Mouse (Mus musculus): ENCODE results near the gene Echdc3. TPM values are rescaled to one million over a fixed set of nuclear protein-coding genes. Genes with fewer than 3 reads are reported as not detected.
A peak's percentile ranks its signal among the peaks of the same experiment; 100 is the strongest.

Echdc3 gene
- polyA plus RNA-seq, 1 experiment from 2014 or later, result 2.3 TPM

DNA sequence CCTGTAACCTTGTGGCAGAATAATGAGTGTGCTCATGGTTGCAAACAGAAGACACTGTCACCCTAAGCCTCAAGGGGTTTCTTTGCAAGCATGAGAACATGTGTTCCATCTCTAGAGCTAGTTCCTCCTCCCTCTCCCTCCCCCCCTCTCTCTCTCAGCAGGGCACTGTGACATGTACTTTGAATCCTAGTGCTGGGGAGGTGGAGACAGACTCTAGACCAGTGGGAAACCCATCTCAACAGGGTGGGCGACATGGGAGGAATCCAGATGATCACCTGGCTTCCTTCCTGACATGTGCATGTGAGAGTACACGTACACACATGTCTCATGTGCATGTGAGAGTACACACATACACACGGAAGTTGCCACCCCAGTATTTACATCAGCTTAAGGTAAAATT, 3.1 kb downstream of the Echdc3 start:
- H3K9me3 ChIP-seq, result no peaks in the 10 kb centered on the region
- no peak for DNase-seq (ENCODE audit: extremely low spot score, low spot score)
- 0 out of 2 replicates have a peak, but pooled peaks cover 3% of the 10 kb centered on the region for H3K27me3 ChIP-seq (ENCODE audit: poor library complexity, severe bottlenecking)
- peaks cover 31% of the 10 kb centered on the region for H3K4me1 ChIP-seq
- H3K36me3 ChIP-seq (replicated peaks), result no peaks in the 10 kb centered on the region
- WGBS, result 83% methylated on average over 3 of the region's 3 CpGs
- no peak overlapping the region for H3K4me3 ChIP-seq
- no peak overlapping the region for H3K27ac ChIP-seq

DNA sequence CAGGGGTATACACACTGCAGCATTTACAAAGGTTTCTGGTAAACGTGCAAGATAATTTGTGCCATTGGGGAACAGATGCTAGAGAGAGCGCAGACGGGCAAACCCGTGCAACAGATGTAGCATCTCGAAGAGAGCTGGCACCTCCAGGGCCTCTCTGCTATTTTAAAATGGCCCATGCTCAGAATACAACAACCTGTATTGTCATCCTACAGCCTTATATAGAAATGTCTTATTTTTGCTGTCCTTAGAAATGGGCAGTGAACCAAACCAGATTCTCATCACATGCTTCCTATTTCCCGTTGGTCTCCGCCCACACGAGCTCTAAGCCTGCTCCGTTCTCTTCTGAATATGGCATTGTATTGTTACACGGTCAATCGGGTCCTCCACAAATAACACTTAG, 3.7 kb downstream of the Echdc3 start:
- no peak overlapping the region for H3K4me3 ChIP-seq
- DNase-seq (ENCODE audit: extremely low spot score, low spot score), result no peak
- H3K9me3 ChIP-seq, result no peaks in the 10 kb centered on the region
- peaks cover 31% of the 10 kb centered on the region for H3K4me1 ChIP-seq
- H3K27me3 ChIP-seq (ENCODE audit: poor library complexity, severe bottlenecking), result 0 out of 2 replicates have a peak, but pooled peaks cover 3% of the 10 kb centered on the region
- no peak overlapping the region for H3K27ac ChIP-seq
- WGBS, result 90% methylated on average over 11 of the region's 11 CpGs
- no peaks in the 10 kb centered on the region for H3K36me3 ChIP-seq (replicated peaks)

DNA sequence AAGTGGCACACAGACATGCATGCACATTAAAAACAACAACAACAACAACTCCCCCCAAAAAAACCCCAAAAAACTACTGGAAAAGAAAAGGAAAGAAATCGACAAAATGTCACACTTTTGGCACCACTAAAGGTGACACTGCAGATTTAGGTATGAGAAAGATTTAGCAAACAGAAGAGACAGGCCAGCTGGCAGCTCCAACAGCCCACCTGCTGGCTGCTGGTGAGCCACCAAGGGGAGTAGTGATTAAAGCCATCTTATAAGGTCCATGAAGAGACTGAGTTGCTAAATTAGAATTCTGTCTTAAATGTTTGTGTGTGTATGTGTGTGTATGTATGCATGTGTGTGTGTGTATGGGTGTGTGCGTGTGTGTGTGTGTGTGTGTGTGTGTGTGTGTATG, 5.1 kb downstream of the Echdc3 start:
- Histone ChIP-seq H3K27ac (no peak overlapping the region), H3K4me3 (no peak overlapping the region), H3K27me3 (ENCODE audit: poor library complexity, severe bottlenecking) (0 out of 2 replicates have a peak, but pooled peaks cover 3% of the 10 kb centered on the region), H3K4me1 (peaks cover 19% of the 10 kb centered on the region), H3K36me3 (replicated peaks) (no peaks in the 10 kb centered on the region), H3K9me3 (no peaks in the 10 kb centered on the region)
- no peak for DNase-seq (ENCODE audit: extremely low spot score, low spot score)
- 89% methylated on average over 2 of the region's 2 CpGs for WGBS

DNA sequence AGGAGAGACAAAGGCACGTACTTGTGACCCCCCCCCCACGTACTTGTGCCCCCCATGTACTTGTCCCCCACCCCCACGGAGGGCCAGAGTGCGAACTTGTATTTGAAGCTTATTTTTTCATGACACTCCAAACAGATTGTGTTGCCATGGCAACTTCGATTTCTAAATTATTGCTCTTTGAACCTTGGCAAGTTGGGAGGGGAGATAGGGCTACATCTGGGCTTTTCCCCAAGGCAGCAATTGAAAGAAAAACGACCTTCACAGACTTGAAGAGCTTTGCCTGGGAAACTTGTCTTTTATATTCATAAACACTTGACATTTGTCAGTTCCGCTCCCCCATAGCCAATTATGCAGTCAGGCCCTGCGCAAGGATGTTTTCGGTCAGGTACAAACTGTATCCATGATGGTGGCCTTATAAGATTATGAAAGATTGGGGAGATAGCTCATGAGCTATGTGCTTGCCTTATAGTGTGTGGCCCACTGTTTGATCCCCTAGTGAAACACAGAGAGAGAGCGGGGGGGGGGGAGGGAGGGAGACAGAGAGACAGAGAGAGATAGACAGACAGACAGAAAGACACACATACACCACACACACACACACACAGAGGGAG, 16.4 kb downstream of the Echdc3 start:
- H3K9me3 ChIP-seq, result no peaks in the 10 kb centered on the region
- no peak for DNase-seq (ENCODE audit: extremely low spot score, low spot score)
- no peaks in the 10 kb centered on the region for H3K36me3 ChIP-seq (replicated peaks)
- peaks cover 26% of the 10 kb centered on the region for H3K4me1 ChIP-seq
- no peak overlapping the region for H3K27ac ChIP-seq
- 68% methylated on average over 10 of the region's 10 CpGs for WGBS
- no peaks in the 10 kb centered on the region for H3K27me3 ChIP-seq (ENCODE audit: poor library complexity, severe bottlenecking)
- H3K4me3 ChIP-seq, result no peak overlapping the region

DNA sequence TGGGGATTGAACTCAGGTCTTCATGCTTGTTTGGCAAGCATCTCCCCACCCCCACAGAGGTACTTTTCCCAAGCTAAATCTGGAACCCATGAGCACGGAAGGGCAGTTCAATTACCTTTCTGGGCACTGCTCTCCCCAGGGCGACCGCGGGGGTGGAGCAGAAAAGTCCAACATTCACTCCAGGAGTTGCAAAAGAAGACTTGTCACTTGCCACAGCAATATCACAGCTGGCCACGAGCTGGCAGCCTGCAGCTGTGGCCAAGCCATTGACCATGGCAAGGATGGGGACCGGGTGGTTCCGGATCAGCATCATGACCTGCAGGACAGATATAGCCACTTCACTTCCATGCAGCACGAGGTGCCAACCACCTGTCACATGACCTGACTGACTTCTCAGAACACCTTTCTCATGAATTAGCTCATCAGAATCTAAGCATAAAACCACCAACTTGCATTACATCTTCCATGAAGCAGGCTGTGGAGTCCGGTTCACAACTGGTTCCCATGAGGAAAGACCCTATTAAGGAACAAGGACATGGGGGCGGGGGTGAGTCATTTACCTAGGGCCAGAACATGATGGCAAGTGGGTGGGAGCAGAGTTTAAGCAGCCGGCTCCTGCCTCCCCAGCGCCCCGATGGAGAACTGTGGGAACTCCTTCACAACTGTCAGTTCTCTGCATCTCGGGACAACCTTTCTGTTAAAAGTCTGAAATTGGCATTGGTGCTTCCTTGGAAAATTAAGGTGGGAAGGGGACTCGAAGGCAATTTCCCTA, 17.2 kb downstream of the Echdc3 start:
- Histone ChIP-seq H3K4me3 (no peak overlapping the region), H3K27ac (no peak overlapping the region), H3K9me3 (no peaks in the 10 kb centered on the region), H3K4me1 (peaks cover 26% of the 10 kb centered on the region), H3K27me3 (ENCODE audit: poor library complexity, severe bottlenecking) (no peaks in the 10 kb centered on the region), H3K36me3 (replicated peaks) (no peaks in the 10 kb centered on the region)
- 78% methylated on average over 15 of the region's 15 CpGs for WGBS
- no peak for DNase-seq (ENCODE audit: extremely low spot score, low spot score)

DNA sequence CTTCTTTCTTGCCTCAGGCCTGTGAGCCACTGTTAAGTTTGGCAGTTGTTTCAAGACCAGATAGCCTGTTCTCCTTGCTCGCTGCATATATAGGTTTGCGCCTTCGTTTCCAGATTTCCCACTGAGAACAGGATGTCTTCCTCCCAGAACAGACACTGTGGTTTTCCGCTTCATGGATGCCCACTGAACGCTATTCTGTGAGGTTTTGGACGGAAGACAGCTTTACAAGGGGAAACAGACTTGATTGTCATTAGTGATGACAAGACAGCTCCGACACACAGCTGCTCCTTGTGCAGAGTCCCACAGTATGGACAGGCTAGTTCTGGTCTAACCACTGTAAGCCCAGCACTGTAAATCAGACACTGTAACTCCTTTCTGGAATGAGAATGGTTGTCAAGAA, 18.3 kb downstream of the Echdc3 start:
- peaks cover 26% of the 10 kb centered on the region for H3K4me1 ChIP-seq
- H3K27ac ChIP-seq, result no peak overlapping the region
- no peaks in the 10 kb centered on the region for H3K27me3 ChIP-seq (ENCODE audit: poor library complexity, severe bottlenecking)
- no peaks in the 10 kb centered on the region for H3K9me3 ChIP-seq
- DNase-seq (ENCODE audit: extremely low spot score, low spot score), result no peak
- no peaks in the 10 kb centered on the region for H3K36me3 ChIP-seq (replicated peaks)
- WGBS, result 88% methylated on average over 7 of the region's 7 CpGs
- H3K4me3 ChIP-seq, result no peak overlapping the region

DNA sequence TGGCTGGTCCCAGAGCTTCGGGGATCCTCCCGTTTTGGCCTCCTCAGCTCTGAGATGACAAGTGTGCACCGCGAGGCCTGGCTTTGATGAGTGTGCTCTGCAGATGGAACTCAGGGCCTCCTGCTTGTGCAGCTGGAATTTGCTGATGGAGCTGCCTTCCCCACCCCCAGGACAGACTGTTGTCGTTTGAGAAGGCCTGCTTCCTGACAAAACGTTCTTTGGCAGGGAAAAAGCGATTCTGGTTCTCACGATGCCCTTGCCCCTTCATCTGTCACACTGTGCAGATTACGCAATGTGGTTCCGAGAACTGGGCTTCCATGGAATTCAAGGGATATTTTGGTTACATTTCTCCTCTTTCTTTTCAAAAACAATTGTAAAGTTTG, 19.3 kb downstream of the Echdc3 start:
- Histone ChIP-seq H3K4me3 (no peak overlapping the region), H3K36me3 (replicated peaks) (no peaks in the 10 kb centered on the region), H3K4me1 (peaks cover 26% of the 10 kb centered on the region), H3K27me3 (ENCODE audit: poor library complexity, severe bottlenecking) (no peaks in the 10 kb centered on the region), H3K9me3 (no peaks in the 10 kb centered on the region), H3K27ac (no peak overlapping the region)
- no peak for DNase-seq (ENCODE audit: extremely low spot score, low spot score)
- 82% methylated on average over 10 of the region's 10 CpGs for WGBS

DNA sequence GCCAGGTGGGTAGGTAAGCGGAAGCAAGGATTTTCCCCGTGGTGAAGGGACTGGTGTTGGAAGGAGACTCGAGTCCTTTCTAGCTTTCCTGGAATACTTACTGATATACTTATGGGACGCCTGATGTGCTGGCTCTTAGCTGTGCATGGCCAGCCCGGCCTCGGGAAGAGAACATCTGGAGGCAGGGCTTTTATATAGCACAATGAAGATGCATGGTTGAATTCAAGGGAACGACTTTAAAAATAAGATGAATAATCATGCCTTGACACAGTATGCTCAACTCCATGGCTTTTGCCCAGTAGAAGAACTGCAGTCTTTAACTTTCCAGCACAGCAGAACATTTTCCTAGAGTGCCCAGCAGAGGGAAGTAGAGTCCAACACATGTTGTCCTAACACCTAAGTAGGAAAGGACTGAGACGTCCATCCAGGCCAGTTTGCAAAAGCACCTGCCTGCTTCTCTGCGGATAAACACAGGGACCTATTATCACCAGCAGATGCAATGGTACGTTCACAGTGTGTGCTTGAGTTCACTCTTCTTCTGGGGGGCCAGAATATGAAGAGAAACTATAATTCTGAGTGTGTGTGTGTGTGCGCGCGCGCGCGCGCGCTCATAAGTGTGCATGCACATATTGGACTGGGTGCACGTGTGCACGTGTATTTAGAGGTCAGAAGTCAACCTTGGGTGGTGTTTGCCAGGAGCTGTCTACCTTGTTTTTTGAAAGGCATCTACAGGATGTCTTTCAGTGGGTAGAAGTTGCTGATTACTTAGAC, 19.8 kb downstream of the Echdc3 start:
- H3K36me3 ChIP-seq (replicated peaks), result no peaks in the 10 kb centered on the region
- H3K9me3 ChIP-seq, result no peaks in the 10 kb centered on the region
- H3K27ac ChIP-seq, result no peak overlapping the region
- H3K27me3 ChIP-seq (ENCODE audit: poor library complexity, severe bottlenecking), result no peaks in the 10 kb centered on the region
- no peak overlapping the region for H3K4me3 ChIP-seq
- DNase-seq (ENCODE audit: extremely low spot score, low spot score), result peak; percentile 44
- 79% methylated on average over 20 of the region's 20 CpGs for WGBS
- H3K4me1 ChIP-seq, result peaks cover 26% of the 10 kb centered on the region

DNA sequence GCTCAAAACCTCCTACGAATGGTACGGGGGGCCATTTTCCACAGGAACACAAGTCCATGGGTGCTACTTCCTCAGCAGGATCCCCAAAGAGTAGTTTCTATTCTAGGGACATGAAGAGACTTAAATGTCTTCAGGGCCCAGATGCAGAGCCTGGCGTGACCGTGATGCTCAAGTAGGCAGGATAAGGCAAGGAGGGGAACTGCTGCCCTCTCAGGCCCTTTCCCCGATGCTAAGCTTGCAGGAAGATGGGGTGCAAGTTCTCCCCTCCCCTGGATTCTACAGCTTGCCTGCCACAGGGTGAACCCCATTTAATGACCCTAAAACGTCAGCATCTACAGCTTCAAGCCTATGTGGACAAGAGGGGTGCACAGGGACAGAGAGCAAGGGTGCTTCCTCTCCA, 22.8 kb downstream of the Echdc3 start:
- Histone ChIP-seq H3K4me3 (no peak overlapping the region), H3K27ac (no peak overlapping the region), H3K9me3 (no peaks in the 10 kb centered on the region), H3K27me3 (ENCODE audit: poor library complexity, severe bottlenecking) (no peaks in the 10 kb centered on the region), H3K36me3 (replicated peaks) (no peaks in the 10 kb centered on the region), H3K4me1 (peaks cover 6% of the 10 kb centered on the region)
- no peak for DNase-seq (ENCODE audit: extremely low spot score, low spot score)
- whole genome bisulfite sequencing, result 94% methylated on average over 6 of the region's 6 CpGs

DNA sequence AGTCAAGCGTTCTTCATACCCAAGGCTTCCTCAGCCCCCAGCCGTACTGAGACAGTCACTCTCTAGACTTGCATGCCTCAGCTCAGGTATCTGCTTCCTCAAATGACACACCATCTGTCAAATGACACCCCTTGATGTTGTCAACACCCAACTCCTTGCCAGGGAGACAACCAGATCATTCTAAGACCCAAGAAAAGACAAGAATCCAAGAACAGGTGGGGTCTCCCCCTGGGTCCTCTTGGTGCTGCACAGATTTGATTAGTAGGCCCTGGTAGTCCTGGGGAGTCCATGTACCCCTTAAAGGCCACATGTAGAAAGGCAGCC, 23.2 kb downstream of the Echdc3 start:
- H3K4me3 ChIP-seq, result no peak overlapping the region
- WGBS, result 88% methylated on average over 2 of the region's 2 CpGs
- H3K36me3 ChIP-seq (replicated peaks), result no peaks in the 10 kb centered on the region
- H3K9me3 ChIP-seq, result peaks cover 1% of the 10 kb centered on the region; the same call in 1 of the 2 replicates
- no peak overlapping the region for H3K27ac ChIP-seq
- H3K4me1 ChIP-seq, result peaks cover 6% of the 10 kb centered on the region; the same call in 1 of the 2 replicates
- no peaks in the 10 kb centered on the region for H3K27me3 ChIP-seq (ENCODE audit: poor library complexity, severe bottlenecking)
- no peak for DNase-seq (ENCODE audit: extremely low spot score, low spot score)

DNA sequence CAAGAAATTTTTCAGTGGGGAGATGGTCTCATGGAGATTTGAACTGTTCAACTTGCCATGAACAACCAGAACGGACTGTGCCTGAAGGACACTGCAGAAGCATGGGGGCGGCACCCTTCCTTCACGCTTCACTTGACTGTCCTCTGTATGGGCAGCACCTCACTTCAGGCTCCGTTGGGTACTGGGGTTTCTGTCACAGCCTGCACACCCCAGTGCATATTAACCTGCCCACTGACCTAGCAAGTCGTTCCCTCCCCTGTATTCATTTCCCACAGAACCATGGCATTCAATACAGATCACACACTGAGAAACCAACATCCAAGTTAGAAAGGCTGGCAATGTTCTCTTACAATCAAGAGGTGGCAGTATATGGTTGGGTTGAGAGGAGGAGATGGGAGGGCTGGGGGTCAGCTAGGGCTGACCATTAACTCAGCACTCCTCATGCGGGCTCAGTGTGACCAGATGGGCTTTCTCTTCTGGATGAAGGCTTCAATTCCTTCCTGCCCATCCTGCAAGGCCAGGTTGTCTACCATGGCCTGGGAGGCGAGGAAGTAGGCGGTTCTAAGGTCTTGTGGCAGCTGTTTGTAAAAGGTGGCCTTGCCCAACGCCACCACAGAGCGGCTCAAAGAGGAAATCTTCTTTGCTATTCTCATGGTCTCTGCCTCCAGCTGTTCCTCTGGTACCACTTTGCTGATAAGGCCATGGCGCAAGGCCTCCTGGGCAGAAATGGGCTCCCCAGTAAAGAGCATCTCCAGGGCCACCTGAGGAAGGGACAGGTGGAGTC, 23.8 kb downstream of the Echdc3 start:
- no peak for DNase-seq (ENCODE audit: extremely low spot score, low spot score)
- Histone ChIP-seq H3K27ac (no peak overlapping the region), H3K36me3 (replicated peaks) (no peaks in the 10 kb centered on the region), H3K27me3 (ENCODE audit: poor library complexity, severe bottlenecking) (no peaks in the 10 kb centered on the region), H3K9me3 (peaks cover 3% of the 10 kb centered on the region; the same call in 1 of the 2 replicates), H3K4me1 (peaks cover 6% of the 10 kb centered on the region; the same call in 1 of the 2 replicates), H3K4me3 (no peak overlapping the region)
- WGBS, result 85% methylated on average over 11 of the region's 11 CpGs

DNA sequence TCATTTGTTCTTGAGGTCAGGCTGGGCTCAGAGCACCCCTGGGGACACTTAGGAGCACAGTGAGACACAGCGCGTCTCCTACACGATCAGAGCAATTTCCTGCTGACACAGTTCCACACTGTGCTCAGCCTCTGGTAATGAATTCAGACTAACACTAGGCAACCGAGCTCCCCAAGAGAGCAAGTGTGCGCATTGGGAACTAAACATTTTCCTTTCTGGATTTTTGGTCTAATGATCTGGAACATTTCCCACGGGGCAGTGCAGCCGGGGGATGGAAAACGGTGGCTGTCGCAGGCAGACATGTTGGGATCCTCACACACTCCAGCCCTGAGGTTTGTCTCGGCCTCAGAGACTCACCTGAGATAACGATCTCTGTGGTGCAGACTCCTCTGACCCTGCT, 25.4 kb downstream of the Echdc3 start:
- 76% methylated on average over 11 of the region's 11 CpGs for WGBS
- peaks cover 3% of the 10 kb centered on the region; the same call in 1 of the 2 replicates for H3K9me3 ChIP-seq
- no peaks in the 10 kb centered on the region for H3K4me1 ChIP-seq
- no peak for DNase-seq (ENCODE audit: extremely low spot score, low spot score)
- no peaks in the 10 kb centered on the region for H3K36me3 ChIP-seq (replicated peaks)
- no peak overlapping the region for H3K4me3 ChIP-seq
- no peak overlapping the region for H3K27ac ChIP-seq
- no peaks in the 10 kb centered on the region for H3K27me3 ChIP-seq (ENCODE audit: poor library complexity, severe bottlenecking)

All from forebrain, embryonic 10.5 days (tissue).